Mouse (Mus musculus): ENCODE measurements at regions not wholly inside any gene's neighbourhood (a gene's known extent, or its start where the extent isn't known, plus 50 kb on each side); places are given as distances from the start of the nearest gene placed in this dataset.
A peak's percentile ranks its signal among the peaks of the same experiment; 100 is the strongest.

- no peaks in the 10 kb centered on the region for H3K36me3 ChIP-seq (replicated peaks)
- H3K27me3 ChIP-seq (replicated peaks; ENCODE audit: low read depth, poor library complexity, severe bottlenecking): no peaks in the 10 kb centered on the region
- no peaks in the 10 kb centered on the region for H3K9me3 ChIP-seq
- DNase-seq (ENCODE audit: low spot score): no peak
- H3K27ac ChIP-seq (replicated peaks): no peak overlapping the region
- H3K4me1 ChIP-seq: no peaks in the 10 kb centered on the region
- H3K4me3 ChIP-seq: no peak overlapping the region
- WGBS: 87% methylated on average over 3 of the region's 3 CpGs
Observed at GRCm38 (mm10) chr1:78876156-78876555, 59.6 kb downstream of the Kcne4 start.

- Histone ChIP-seq H3K4me3 (no peak overlapping the region), H3K4me1 (no peaks in the 10 kb centered on the region), H3K9me3 (no peaks in the 10 kb centered on the region), H3K27me3 (replicated peaks; ENCODE audit: low read depth, poor library complexity, severe bottlenecking) (no peaks in the 10 kb centered on the region), H3K27ac (replicated peaks) (no peak overlapping the region), H3K36me3 (replicated peaks) (no peaks in the 10 kb centered on the region)
- DNase-seq (ENCODE audit: low spot score): no peak
- WGBS: 87% methylated on average over 2 of the region's 2 CpGs
Observed at GRCm38 (mm10) chr1:78879246-78879645, 62.7 kb downstream of the Kcne4 start.

- H3K4me1 ChIP-seq: no peaks in the 10 kb centered on the region
- H3K27me3 ChIP-seq (replicated peaks; ENCODE audit: low read depth, poor library complexity, severe bottlenecking): no peaks in the 10 kb centered on the region
- H3K9me3 ChIP-seq: no peaks in the 10 kb centered on the region
- DNase-seq (ENCODE audit: low spot score): no peak
- H3K27ac ChIP-seq (replicated peaks): no peak overlapping the region
- no peak overlapping the region for H3K4me3 ChIP-seq
- H3K36me3 ChIP-seq (replicated peaks): no peaks in the 10 kb centered on the region
- WGBS: 89% methylated on average over 3 of the region's 3 CpGs
Observed at GRCm38 (mm10) chr1:78882455-78882854, 65.9 kb downstream of the Kcne4 start.

- H3K9me3 ChIP-seq: no peaks in the 10 kb centered on the region
- H3K27ac ChIP-seq (replicated peaks): no peak overlapping the region
- H3K27me3 ChIP-seq (replicated peaks; ENCODE audit: low read depth, poor library complexity, severe bottlenecking): no peaks in the 10 kb centered on the region
- H3K36me3 ChIP-seq (replicated peaks): no peaks in the 10 kb centered on the region
- H3K4me1 ChIP-seq: no peaks in the 10 kb centered on the region
- WGBS: 86% methylated on average over 9 of the region's 9 CpGs
- no peak for DNase-seq (ENCODE audit: low spot score)
- no peak overlapping the region for H3K4me3 ChIP-seq
Observed at GRCm38 (mm10) chr1:78889241-78889640, 72.7 kb downstream of the Kcne4 start.

DNA sequence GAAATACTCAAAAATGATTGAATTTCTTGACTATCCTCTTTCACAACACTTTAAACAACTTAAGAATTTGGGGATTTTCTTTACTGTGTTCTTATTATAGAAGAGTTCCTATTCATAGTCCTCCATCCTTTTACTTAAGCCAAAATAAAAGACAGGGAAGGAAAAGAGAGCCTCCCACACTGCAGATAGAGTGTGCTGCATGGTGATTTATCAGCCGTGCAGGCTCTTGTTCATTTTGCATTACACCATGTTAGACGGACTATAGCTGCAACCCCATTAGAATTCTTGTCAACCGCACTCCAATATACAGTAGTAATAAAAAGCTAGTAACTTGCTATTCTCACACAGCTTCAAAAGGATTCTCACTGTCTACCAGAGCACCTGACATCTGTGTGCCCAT lies 74.8 kb downstream of the Kcne4 start:
- H3K27me3 ChIP-seq (replicated peaks; ENCODE audit: low read depth, poor library complexity, severe bottlenecking): no peaks in the 10 kb centered on the region
- no peaks in the 10 kb centered on the region for H3K36me3 ChIP-seq (replicated peaks)
- no peak overlapping the region for H3K27ac ChIP-seq (replicated peaks)
- H3K9me3 ChIP-seq: no peaks in the 10 kb centered on the region
- DNase-seq (ENCODE audit: low spot score): no peak
- WGBS: 96% methylated on average over 3 of the region's 3 CpGs
- H3K4me1 ChIP-seq: no peaks in the 10 kb centered on the region
- H3K4me3 ChIP-seq: no peak overlapping the region

DNA sequence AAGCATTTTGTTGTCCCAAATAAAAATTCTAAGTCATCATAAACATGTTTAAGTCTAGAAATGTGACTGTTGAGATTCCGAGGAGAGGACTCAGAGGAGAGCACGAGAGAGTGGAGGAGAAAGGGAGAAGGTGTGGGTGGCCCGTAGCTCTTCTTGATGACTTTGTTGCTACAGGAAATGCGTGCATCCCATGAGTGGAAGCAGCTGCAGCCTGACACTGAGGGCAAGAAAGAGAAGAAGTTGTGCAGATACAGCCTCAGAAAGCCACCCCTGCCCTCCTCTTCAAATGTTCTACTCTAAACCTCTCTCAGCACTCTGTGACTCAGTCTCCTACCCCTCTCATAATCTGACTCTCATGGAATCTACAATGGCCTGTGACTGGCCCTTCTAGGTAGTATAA lies 77.7 kb downstream of the Kcne4 start:
- H3K27me3 ChIP-seq (replicated peaks; ENCODE audit: low read depth, poor library complexity, severe bottlenecking): no peaks in the 10 kb centered on the region
- H3K9me3 ChIP-seq: no peaks in the 10 kb centered on the region
- no peaks in the 10 kb centered on the region for H3K36me3 ChIP-seq (replicated peaks)
- no peak overlapping the region for H3K4me3 ChIP-seq
- no peaks in the 10 kb centered on the region for H3K4me1 ChIP-seq
- H3K27ac ChIP-seq (replicated peaks): no peak overlapping the region
- WGBS: 81% methylated on average over 4 of the region's 4 CpGs
- no peak for DNase-seq (ENCODE audit: low spot score)

DNA sequence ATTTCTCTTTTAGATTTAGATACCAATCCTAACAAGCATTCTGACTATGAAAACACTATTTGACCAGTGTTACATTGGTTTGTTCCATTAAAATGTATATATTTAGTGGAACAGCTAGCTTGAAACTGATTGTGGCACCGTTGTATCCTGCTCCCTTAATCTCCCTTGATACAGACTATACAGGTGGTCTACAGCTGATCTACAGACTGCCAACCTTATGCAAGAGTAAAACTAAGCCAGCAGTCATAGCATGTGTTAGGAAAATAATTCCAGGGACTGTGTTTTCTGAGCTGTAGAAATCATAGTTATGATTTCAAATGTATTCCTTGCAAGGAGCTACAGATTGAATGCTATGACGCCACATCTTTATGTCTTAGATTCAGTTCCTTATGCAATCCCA lies 78.6 kb downstream of the Kcne4 start:
- H3K27me3 ChIP-seq (replicated peaks; ENCODE audit: low read depth, poor library complexity, severe bottlenecking): no peaks in the 10 kb centered on the region
- H3K4me1 ChIP-seq: no peaks in the 10 kb centered on the region
- no peak overlapping the region for H3K4me3 ChIP-seq
- no peaks in the 10 kb centered on the region for H3K36me3 ChIP-seq (replicated peaks)
- DNase-seq (ENCODE audit: low spot score): no peak
- no peak overlapping the region for H3K27ac ChIP-seq (replicated peaks)
- H3K9me3 ChIP-seq: no peaks in the 10 kb centered on the region
- WGBS: 92% methylated on average over 2 of the region's 2 CpGs

- 86% methylated on average over 1 of the region's 1 CpGs for WGBS
- Histone ChIP-seq H3K4me3 (no peak overlapping the region), H3K36me3 (replicated peaks) (no peaks in the 10 kb centered on the region), H3K27ac (replicated peaks) (peak overlapping the region; percentile 44; the same call in 1 of the 2 replicates), H3K4me1 (peaks cover 12% of the 10 kb centered on the region), H3K9me3 (no peaks in the 10 kb centered on the region), H3K27me3 (replicated peaks; ENCODE audit: low read depth, poor library complexity, severe bottlenecking) (no peaks in the 10 kb centered on the region)
- DNase-seq (ENCODE audit: low spot score): no peak
Observed at GRCm38 (mm10) chr1:78907591-78907990, 91.0 kb downstream of the Kcne4 start.

- Histone ChIP-seq H3K9me3 (no peaks in the 10 kb centered on the region), H3K36me3 (replicated peaks) (no peaks in the 10 kb centered on the region), H3K27ac (replicated peaks) (peak overlapping the region; percentile 44; the same call in 1 of the 2 replicates), H3K4me3 (no peak overlapping the region), H3K4me1 (peaks cover 12% of the 10 kb centered on the region), H3K27me3 (replicated peaks; ENCODE audit: low read depth, poor library complexity, severe bottlenecking) (no peaks in the 10 kb centered on the region)
- WGBS: 34% methylated on average over 5 of the region's 5 CpGs
- peak; percentile 15 for DNase-seq (ENCODE audit: low spot score)
Observed at GRCm38 (mm10) chr1:78907991-78908390, 91.4 kb downstream of the Kcne4 start.

- H3K9me3 ChIP-seq: no peaks in the 10 kb centered on the region
- no peaks in the 10 kb centered on the region for H3K4me1 ChIP-seq
- no peak for DNase-seq (ENCODE audit: low spot score)
- no peak overlapping the region for H3K27ac ChIP-seq (replicated peaks)
- no peak overlapping the region for H3K4me3 ChIP-seq
- WGBS: 64% methylated on average over 2 of the region's 2 CpGs
- no peaks in the 10 kb centered on the region for H3K36me3 ChIP-seq (replicated peaks)
- H3K27me3 ChIP-seq (replicated peaks; ENCODE audit: low read depth, poor library complexity, severe bottlenecking): no peaks in the 10 kb centered on the region
Observed at GRCm38 (mm10) chr1:78913791-78914190, 97.2 kb downstream of the Kcne4 start.

DNA sequence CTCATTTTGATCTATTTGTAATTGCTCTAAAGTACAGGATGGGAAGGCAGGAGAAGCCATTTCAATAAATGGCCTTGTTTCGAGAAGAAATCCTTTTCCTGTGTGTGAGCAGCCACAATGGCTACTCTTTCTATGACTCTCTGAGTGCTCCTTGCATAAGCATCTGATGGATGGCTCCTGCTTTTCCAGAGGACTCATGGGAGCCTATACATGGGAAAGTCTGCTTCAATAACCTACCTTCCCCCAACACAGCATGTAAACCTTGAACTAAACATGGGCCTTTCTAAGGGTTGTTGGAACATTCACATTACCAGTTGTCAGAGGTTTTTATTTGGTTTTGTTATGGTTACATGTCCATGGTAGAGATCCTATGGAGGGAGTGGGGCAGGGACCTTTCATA lies 103.3 kb downstream of the Kcne4 start:
- H3K36me3 ChIP-seq (replicated peaks): no peaks in the 10 kb centered on the region
- no peaks in the 10 kb centered on the region for H3K27me3 ChIP-seq (replicated peaks; ENCODE audit: low read depth, poor library complexity, severe bottlenecking)
- no peaks in the 10 kb centered on the region for H3K9me3 ChIP-seq
- no peak for DNase-seq (ENCODE audit: low spot score)
- H3K27ac ChIP-seq (replicated peaks): no peak overlapping the region
- H3K4me3 ChIP-seq: no peak overlapping the region
- H3K4me1 ChIP-seq: peaks cover 4% of the 10 kb centered on the region; the same call in 1 of the 2 replicates
- 48% methylated on average over 1 of the region's 1 CpGs for WGBS

DNA sequence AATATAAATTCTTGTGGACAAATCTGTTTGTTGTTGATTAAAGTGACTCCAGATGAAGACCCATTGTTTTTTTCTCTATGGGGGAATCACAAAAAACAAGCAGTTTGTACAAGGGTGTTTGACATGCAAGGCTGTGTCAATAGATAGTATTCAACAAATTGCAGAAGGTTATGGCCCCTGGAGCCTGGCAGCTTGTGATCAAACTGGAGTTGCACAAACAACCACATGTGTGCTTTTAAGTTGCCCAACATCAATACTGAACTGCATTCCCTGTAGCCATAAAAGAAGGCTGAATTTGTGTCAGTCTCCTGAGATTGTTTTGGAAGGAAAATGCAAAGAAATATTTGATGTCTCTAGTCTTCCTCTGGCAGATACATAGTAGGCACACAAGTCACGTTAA lies 113.4 kb downstream of the Kcne4 start:
- Histone ChIP-seq H3K36me3 (replicated peaks) (no peaks in the 10 kb centered on the region), H3K9me3 (no peaks in the 10 kb centered on the region), H3K4me3 (no peak overlapping the region), H3K4me1 (no peaks in the 10 kb centered on the region), H3K27me3 (replicated peaks; ENCODE audit: low read depth, poor library complexity, severe bottlenecking) (no peaks in the 10 kb centered on the region), H3K27ac (replicated peaks) (no peak overlapping the region)
- DNase-seq (ENCODE audit: low spot score): no peak
- WGBS: 82% methylated on average over 1 of the region's 1 CpGs

- Histone ChIP-seq H3K27ac (replicated peaks) (no peak overlapping the region), H3K4me3 (no peak overlapping the region), H3K4me1 (peaks cover 7% of the 10 kb centered on the region; the same call in 1 of the 2 replicates), H3K27me3 (replicated peaks; ENCODE audit: low read depth, poor library complexity, severe bottlenecking) (no peaks in the 10 kb centered on the region), H3K9me3 (no peaks in the 10 kb centered on the region), H3K36me3 (replicated peaks) (no peaks in the 10 kb centered on the region)
- peak; percentile 14 for DNase-seq (ENCODE audit: low spot score)
Observed at GRCm38 (mm10) chr1:78939871-78940270, 123.3 kb downstream of the Kcne4 start.

GRCm38 (mm10) chr1:78945588-78945987 lies 129.0 kb downstream of the Kcne4 start:
- Histone ChIP-seq H3K36me3 (replicated peaks) (no peaks in the 10 kb centered on the region), H3K4me1 (no peaks in the 10 kb centered on the region), H3K27me3 (replicated peaks; ENCODE audit: low read depth, poor library complexity, severe bottlenecking) (no peaks in the 10 kb centered on the region), H3K4me3 (no peak overlapping the region), H3K27ac (replicated peaks) (no peak overlapping the region), H3K9me3 (no peaks in the 10 kb centered on the region)
- 86% methylated on average over 2 of the region's 2 CpGs for WGBS
- no peak for DNase-seq (ENCODE audit: low spot score)

Data from embryonic facial prominence, embryonic 10.5 days (tissue).